Mouse (Mus musculus): Measurements from ENCODE around the gene Zbtb16.

Zbtb16 gene

DNA sequence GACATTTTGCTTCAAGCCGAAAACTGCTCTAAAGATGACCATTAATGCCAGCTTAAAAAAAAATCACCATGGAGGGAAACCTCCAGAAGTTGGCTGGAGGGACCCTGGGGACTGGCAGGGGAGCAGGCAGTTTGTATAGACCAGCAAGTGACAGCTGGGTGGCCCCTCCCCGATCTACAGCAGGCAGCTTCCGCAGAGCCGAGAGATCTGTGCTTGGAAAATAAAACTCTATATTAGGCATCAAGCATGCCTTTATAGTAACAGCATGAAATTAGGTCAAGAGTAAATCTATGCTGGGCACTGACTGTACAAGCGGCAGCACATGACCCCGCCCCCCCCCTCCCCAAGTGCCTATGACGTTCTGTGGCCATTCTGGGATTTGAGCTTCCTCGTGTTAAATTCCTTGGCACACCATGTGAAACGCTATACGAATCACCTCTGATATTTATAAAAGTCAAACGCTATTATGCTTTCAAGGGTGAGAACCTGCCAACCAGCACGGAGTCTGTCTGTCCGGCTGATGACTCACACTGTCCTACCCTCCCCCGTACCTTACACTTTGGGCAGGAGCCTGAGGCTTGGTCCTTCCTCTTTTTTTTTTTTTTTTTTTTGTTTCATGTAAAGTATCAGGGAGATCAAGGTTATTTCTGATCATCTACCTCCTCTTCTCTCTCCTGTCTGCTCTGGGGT is 128.7 kb downstream of the Zbtb16 start:
- DNase-seq (ENCODE audit: low read depth) = no peak

DNA sequence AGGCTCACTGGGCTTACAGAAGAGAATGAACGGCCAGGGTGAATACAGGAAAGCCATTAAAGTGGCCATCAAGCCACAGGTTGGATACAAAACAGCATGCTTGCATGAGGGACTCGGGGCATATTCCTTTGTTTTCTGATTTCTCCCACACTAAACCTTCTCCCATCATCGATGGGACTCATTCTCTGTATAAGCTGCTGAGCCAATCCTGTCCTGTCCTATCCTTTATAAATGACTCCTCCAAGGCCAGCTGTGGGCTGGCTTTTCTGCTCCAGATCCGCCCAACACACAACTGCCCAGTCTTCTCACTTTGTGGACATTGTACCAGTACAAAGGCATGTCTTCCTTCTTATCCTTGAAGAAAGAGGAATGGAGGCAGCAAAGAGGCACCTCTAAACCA is 134.7 kb downstream of the Zbtb16 start:
- DNase-seq (ENCODE audit: low read depth) = no peak

DNA sequence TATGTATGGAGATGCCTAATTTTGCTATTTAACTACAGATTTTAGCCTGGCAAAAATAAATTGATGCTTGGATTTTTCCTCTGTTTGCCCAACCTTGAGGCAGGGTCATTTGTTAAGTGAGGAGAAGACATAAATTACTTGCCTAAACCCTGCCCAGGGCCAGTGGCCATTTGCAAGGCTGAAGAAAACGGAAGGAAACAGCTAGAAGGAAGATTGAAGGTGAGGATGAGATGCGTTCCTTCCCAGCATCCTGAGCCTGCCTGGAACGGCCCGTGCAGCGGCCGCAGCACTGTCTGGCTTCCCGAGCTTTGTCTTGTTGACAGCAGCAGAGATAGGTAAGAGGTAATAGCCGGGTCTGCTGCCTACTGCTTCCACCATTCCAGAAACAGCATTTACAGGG is 135.2 kb downstream of the Zbtb16 start:
- DNase-seq (ENCODE audit: low read depth) = no peak

DNA sequence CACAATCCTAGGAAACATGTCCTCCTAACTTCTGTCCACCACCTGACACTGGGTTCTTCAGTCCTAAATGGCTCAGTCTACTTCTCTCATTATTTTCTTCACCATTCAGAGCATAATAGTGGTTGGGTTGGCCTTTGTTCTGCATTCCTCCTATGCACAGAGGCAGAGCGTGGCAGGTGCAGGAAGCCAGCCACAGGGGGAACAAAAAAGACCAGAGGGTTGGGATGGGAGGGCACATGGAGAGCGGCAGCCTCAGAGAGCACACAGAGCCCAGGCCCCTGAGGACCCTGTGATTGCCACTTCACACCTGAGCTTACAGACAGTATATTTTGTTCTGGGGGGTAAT is 138.6 kb downstream of the Zbtb16 start:
- no peak for DNase-seq (ENCODE audit: low read depth)

DNA sequence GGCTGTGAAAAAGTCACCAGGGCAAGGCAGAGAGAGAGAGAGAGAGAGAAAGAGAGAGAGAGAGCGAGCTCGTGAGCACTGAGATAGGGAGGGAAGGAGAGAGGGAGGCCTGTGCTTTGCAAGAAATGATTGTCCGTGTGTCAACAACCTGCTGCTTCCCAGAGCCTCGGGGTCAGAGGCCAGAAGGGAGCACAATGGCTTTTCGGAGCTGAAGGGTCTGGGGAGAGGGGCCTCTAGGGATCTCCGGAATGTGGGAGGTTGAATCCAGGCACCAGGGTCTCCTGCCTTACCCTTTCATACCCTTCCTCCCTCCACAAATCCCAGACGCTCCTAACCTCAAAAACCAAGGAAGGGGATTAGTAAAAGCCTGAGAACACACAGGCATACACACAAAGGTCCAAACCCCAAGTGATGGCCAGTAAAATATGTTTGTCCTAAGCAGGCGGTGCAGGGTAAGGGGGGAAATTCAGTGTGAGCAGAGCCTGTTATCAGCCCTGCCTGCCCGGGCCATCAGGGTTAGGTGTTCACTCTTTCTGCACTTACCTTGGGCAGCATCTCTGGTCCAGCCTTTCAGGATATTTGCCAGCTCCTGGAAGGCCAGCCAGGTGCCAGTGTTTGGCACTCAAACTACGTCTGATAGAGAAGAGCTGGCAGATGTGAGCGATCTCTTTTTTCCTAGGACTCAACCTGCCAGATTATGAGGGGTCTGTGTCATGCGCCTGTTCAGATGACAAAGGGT is 139.1 kb downstream of the Zbtb16 start:
- DNase-seq (ENCODE audit: low read depth) = no peak

DNA sequence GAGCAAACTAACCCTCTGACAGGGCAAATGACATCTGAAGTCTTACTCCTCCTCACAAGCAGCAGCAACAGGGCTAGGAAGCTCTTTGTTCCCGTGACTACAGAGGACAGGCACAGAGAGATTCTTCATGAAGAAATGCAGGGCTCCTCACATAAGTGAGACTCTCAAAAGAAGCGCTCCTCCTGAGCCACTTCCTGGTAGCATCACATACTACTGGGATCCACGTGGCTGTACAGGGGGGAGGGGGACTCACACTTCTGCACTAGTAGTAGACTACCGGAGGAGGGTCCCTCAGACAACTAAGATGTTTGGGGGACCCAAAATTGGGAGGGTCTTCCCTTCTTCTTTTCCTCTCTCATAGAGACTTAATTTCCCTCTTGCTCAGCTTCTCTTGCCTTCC is 139.7 kb downstream of the Zbtb16 start:
- DNase-seq (ENCODE audit: low read depth) = no peak

DNA sequence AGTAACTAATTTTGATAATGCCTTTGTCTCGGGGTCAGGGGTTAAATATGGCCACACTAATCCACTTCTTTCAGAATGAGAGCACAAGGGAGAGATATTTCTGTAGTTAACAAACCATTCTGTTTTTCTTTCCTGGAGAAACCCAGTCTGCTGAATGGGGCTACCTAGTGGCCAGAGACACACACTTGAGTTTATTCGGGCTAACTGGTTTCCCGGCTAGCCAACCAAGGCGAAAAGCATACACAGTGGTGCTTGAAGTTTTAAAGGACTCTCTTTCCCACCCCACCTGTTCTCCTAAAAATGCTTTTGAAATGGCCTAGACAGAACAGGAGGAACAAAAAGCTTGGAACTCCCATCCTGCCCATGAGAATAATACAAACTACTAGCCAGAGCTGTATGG is 140.2 kb downstream of the Zbtb16 start:
- no peak for DNase-seq (ENCODE audit: low read depth)

DNA sequence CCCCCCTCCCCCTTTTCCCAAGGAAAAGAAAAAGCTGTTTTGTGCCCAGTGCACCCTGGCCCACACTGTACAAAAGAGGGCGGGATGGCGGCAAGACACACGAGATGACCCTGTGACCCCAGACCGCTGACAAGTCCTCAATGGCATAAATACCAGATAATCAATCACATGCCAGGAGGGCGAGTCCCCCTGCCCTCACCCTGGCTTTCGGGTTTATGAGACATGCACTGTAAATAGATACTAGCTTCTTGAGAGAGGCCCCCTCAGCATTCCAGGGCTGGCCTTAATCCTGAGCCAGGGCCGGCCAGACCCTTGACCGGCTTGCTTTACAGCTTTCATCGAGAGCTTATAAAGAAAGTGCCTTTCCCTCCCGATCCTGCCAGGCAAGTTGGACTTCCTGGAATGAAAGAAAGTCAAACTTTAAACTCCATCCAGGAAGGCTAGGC is 141.4 kb downstream of the Zbtb16 start:
- no peak for DNase-seq (ENCODE audit: low read depth)

DNA sequence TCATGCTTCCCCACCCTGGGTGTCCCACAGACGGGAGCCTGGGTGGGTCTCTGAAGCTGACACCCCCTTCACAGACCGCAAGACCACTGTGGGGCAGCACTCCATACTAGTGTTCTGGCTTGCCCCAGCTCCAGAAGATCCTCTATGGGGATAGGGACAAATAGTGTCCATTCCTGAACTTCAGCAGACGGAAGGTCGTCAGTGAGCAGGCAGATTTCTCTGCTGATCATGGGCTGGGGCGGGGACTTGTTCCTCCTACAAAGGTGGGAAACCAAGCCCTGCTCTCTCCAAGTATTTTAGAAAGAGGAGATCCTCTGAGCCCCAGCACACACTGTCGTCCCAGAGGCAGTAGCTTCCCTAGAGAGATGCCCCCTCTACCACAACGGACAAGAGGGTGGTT is 142.3 kb downstream of the Zbtb16 start:
- DNase-seq (ENCODE audit: low read depth) = no peak

DNA sequence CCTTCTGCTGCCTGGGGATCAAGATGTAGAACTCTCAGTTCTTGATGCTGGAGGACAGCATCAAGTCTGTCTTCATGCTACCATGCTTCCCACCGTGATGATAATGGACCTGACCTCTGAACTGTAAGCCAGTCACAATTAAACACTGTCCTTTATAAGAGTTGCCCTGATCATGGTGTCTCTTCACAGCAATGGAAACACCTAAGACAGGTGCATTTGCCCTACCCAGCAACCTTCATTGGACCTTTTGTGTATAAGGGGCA is 146.4 kb downstream of the Zbtb16 start:
- no peak for DNase-seq (ENCODE audit: low read depth)

DNA sequence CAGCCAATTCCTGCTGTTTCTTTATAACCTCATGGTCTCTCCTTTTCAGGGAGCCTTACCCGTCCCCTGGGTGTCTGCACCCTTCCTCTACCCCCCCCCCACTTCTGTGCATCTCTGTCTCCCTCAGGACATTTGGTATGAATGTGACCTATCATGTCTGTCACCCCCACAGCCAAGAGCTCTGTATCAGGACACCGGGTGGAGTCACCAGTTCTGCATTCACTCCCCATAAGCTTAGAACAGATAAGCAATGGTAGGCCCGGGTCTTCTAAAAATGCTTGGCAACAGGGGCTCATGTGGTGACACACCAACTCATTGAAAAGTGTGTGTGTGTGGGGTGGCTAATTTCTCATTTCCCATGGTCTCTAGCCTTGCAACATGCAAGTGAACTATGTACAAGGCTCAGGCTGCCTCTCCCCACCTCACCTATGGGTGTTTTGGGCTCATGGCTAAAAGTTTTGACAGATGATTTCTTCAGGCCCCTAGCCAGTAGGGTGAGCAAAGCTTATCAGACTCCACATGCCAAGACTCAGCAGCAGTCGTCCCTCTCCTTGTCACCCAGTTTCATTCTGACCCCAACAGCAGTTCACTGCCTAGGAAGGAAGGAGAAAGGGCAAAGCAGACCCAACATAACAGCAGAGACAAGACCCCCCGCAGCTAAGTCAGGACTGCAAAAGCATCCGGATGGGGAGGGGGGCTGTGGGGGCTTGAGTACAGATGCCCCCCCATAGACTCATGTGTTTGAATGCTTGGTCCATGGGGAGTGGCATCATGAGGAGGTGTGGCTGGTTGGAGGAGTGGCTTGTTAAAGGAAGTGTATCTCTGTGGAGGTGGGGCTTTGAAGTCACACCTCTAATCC is 146.9 kb downstream of the Zbtb16 start:
- DNase-seq (ENCODE audit: low read depth) = no peak

DNA sequence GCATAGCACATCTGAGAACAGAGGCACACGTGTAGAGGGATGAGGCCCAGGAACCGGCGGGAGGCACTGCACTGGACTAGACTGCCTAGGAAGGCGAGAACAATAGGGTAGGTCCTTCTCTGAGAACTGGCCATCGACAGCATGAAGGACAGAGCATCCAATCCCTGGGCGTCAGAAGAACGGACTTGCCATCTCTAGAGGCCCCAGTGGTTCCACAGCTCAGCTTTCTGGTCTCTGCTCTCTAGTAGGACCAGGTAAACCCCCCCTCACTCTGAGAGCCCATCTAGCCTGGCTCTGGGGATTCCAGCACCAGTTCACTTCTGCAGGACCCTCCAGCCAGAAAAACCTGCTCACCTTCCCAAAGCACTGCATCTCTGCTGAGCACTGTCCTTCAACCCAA is 148.1 kb downstream of the Zbtb16 start:
- no peak for DNase-seq (ENCODE audit: low read depth)

DNA sequence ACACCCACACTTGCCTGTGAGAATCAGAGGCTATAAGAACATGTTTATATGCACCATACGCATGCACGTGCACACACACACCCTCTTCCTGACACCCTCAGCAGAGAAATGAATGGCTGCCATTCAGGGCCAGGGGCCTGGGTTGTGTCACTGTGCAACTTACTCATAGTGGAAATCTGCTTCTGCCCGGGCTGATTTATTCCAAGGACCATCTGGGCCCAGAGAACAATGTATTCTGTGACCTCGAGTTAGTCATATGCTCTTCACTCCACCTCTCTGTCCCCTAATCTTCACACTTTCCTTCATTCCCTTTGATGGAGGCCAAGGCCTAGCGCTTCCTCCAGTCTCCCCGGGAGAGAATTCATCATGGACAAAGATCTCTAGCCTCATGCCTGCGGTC is 150.3 kb downstream of the Zbtb16 start:
- DNase-seq (ENCODE audit: low read depth) = no peak

DNA sequence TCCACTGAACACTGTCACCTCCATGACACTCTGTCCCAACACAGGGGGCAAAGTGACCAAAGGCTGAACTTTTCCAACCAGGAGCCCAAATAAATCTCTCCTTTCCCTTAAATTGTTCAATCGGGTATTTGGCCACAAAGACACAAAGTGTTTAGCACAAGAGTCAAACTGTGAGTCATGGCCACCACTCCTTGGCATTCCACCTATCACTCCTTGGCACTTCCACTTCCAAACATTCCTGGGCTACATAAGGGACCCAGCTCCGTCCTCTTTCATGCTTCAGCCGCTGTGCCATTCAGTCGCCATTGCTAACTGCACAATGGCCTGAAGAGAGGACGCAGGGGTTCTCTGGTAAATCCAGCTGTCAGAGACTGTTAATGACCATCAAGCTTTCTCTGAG is 151.9 kb downstream of the Zbtb16 start:
- DNase-seq (ENCODE audit: low read depth) = no peak

DNA sequence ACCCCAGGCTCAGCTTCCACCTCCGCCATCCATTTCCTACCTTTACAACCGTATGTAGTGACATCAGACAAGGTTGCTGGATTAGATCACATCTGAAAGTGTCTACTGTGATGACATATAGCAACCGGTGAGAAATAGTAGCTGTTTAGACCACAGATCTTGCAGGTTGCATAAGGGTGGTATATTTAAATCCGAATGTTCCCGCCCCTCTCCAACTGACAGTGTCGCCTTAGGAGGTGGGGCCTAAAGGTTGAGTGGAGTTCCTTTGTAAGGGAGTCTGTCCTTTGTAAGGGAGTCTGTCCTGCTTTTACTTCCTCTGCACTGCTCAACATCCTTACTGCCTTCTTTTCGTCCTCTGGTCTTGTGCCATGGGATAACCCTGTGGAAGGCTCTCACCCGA is 154.8 kb downstream of the Zbtb16 start:
- no peak for DNase-seq (ENCODE audit: low read depth)

DNA sequence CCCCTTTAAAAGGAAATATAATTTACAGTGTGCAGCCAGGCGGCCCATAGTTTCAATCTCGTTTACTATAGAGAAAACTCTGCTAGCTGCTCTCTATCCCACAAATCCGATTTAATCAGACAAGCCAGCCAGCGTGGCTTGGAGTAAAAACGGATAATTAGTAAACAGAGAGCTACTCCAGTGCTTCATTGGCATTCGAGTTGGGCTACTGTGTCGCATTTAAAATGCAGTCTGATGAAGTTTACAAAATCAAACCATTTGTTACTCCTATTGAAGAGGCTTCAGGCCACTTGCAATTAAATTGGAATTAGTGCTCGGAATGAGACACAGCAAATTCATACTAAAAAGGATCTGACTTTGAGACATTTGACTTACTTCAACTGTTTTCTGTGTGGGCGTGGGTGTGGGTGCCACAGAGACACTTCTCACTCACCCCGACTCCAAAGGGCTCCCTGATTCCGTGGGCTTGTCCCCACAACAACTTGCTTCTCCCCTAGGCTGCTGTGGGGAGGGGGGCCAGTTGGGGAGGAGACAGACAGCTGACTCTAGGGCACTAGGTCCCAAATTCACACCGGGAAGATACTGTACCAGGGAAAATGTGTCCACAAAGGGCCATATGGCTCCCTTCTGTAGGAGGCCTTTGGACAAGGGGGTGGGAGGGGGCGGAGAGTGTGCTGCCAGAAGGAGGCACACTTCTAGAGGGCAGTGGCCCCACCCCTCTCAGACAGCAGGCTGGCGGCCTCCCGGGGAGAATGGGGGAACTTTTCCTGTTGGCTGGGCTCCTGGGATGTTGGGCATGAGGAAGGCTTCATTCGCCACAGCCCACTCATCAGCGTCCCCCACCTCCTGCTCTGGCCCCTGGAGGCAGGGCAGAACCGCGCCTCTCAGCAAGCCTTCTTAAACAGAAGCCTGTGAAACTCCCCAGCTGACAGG is 157.3 kb downstream of the Zbtb16 start:
- no peak for DNase-seq (ENCODE audit: low read depth)

DNA sequence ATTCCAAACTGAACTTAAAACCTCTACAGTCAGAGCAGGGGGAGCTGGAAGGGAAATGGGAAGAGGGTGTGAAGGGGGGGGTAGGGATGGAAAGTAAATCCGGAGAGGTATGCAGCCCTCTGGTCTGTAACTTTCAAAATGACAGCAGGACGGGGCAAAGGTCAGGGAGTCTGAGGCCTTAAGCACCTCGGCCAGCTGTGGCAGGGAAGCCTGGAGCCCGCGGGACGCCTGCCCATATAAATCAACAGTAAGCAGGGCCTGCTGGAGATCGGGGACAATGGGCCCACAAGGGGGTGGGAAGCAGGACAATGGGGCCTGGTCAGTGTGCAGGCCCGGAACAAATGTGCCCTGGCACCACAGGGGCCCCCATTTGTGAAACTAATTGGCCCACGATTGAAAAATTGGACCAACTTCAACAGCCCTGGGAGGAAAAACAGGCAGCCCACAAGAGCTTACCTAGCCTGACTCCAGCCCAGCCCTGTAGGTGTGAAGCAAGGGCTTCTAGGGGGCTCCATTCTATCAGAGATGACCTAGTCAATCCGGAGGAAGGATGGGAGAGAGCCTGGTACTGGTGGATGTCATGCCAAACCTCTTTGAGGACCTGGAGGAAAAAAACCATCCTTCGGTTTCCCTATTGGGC is 160.8 kb downstream of the Zbtb16 start:
- no peak for DNase-seq (ENCODE audit: low read depth)

DNA sequence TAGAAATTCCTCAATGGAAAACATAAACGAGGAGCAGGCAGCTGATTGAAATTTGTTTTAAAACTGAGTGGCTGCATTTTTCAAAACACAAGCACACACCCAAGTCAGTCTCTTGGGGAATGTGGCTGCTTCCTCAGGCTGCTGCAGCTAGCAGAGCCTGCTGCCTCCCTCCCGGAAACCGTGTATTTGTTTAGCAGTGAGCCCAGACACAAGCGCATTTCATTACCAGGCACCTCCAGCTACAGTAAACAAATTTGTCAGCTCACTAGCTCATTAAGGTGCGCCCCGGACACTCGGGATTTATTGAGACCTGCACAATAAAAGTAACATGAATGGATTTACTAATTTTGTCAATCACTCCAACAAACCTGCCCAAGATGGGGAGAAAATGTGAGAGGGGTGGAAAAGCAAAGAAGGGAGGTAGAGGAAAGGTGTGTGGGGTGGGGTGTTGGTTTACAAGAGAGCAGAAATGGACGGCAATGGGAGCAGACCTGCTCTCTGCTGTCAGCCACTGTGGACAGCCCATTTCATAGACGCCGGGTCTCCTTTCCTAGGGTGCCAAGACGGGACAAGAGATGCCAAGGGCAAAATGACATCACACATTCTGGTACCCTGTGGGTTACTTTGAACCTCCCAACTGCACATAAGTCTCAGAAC is 161.5 kb downstream of the Zbtb16 start:
- no peak for DNase-seq (ENCODE audit: low read depth)

DNA sequence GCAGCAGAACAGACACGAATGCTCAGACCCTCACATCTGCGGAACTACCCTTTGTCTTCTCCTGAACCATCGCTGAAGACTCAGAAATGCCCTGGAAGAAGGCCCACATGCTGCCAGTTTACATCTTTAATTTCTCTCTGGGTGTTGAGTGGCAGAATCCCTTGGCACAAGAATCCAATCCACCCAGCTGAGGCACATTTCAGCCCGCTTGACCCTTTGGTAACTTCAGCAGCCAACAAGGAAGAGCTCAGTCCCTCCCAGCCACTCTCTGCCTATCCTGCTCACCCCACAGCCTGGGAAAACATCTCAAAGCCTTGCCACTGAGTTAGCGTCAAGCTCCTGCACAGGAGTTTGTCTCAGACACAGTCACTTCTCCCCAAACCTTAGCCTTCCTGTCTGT is 162.2 kb downstream of the Zbtb16 start:
- no peak for DNase-seq (ENCODE audit: low read depth)

DNA sequence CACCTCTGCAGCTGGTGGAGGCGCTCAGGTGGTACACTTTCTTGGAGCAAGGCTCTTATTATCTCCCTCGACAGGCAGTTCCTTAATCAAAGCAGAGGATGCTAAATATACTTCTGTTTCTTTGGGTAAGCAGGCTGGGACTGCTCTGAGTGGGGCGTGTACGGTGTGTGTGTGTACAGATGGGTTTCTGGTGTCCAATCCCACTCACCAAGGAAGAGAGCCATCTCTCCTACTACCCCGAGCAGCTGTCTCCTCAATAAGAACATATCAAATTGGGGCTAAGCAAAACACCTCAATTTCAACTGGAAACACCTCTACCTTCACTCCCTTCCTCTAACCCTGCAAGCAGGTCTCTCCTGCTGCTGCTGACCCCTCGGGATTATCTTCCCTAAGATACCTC is 162.8 kb downstream of the Zbtb16 start:
- DNase-seq (ENCODE audit: low read depth) = no peak

DNA sequence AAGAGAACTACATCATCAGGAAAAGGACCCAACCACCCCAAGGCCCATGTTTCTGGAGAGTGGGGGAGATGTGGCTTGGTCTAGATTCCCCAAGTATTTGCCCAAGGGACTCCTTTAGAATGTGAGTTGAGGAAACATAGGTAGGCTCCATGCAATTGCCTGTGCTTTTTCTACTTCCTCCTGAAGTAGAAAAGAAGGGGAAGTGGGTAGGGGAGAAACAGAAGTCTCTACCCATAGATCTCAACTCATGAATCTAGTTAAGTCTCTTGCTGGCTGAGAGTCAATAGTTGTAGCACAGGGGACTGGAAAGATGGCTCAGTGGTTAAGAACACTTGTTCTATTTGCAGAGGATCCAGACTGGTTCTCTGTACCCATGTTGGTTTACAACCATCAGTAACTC is 164.2 kb downstream of the Zbtb16 start:
- DNase-seq (ENCODE audit: low read depth) = no peak
